Mouse (Mus musculus): ENCODE data around the gene Gbp8.

DNA sequence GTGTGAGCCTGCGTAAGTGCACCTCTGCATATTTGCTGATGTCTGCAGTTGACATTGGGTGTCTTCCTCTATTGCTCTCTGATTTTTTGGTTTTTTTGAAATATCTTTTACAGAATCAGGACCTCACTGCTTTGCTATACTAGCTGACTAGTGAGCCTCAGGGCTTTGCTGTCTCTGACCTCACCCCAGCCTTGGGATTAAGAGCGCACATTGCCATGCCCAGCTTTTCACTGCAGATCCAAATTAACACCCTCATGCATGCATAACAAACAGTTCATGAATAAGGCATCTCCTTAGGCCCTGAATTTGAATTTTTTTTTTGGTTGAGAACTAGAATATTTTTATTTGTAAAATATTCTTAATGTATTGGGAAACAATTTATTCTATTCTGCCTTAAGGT is 84.1 kb downstream of the Gbp8 start:
- TF ChIP-seq CTCF (IDR thresholded peaks at IDR 0.05; ENCODE audit: borderline replicate concordance, insufficient read depth, low read depth, low read length), result no peak
- no peak for TF ChIP-seq POLR2A (IDR thresholded peaks at IDR 0.05; ENCODE audit: borderline replicate concordance, insufficient read depth, low read length)
